Mouse (Mus musculus) kidney, postnatal 0 days (tissue): Measurements from ENCODE around the gene Ankrd66. TPM values are rescaled to one million over a fixed set of nuclear protein-coding genes. Genes with fewer than 3 reads are reported as not detected.
"Not testable (repeated sequence)": the region's sequence is repeated elsewhere in the genome, so short reads cannot be mapped to it uniquely, and the experiment has no call there.

Experiments used
- ATAC-seq: fragments of 200-750 bp; cut with Nextera tagmentation; replicated peaks from 2 replicates; pipeline ENCODE4 v1.8.0; 2017; ENCODE audit warnings: low read depth, moderate number of reproducible peaks, moderate TSS enrichment, moderate library complexity; ENCODE audit not compliant: low FRiP score
- DNase-seq: peaks from one replicate; pipeline ENCODE4 v3.0.0-alpha.2; 2016; ENCODE audit warnings: low spot score
- H3K27ac ChIP-seq: fragments of 300-500 bp; sonication (generic); 2 replicates; pipeline ENCODE4 v1.5.1; 2014; ENCODE audit warnings: mild to moderate bottlenecking
- H3K27me3 ChIP-seq: fragments of 300-500 bp; sonication (generic); 2 replicates; pipeline ENCODE4 v1.6.1; 2014; ENCODE audit warnings: low read length, mixed read lengths; ENCODE audit not compliant: insufficient read depth
- H3K36me3 ChIP-seq: fragments of 300-500 bp; sonication (generic); 2 replicates; pipeline ENCODE4 v1.6.1; 2014; ENCODE audit warnings: low read length, mixed read lengths; ENCODE audit not compliant: insufficient read depth
- H3K4me1 ChIP-seq: fragments of 300-500 bp; sonication (generic); replicated peaks from 2 replicates; pipeline ENCODE4 v1.6.1; 2014; ENCODE audit warnings: antibody characterized with exemption, low read length, mixed read lengths; ENCODE audit not compliant: insufficient read depth
- H3K4me2 ChIP-seq: fragments of 300-500 bp; sonication (generic); 2 replicates; pipeline ENCODE4 v1.6.1; 2014; ENCODE audit warnings: mild to moderate bottlenecking, low read length, moderate library complexity, mixed read lengths
- H3K4me3 ChIP-seq: fragments of 300-500 bp; sonication (generic); replicated peaks from 2 replicates; pipeline ENCODE4 v1.5.1; 2014; ENCODE audit warnings: low read depth, low read length
- H3K9ac ChIP-seq: fragments of 300-500 bp; sonication (generic); 2 replicates; pipeline ENCODE4 v1.6.1; 2014; ENCODE audit warnings: low read depth, low read length
- H3K9me3 ChIP-seq: fragments of 300-500 bp; sonication (generic); replicated peaks from 2 replicates; pipeline ENCODE4 v1.6.1; 2016; ENCODE audit warnings: low read length, inconsistent platforms, mixed read lengths
- CTCF ChIP-seq: IDR thresholded peaks from 2 replicates; pipeline ENCODE4 v1.5.1; 2016; ENCODE audit warnings: antibody characterized with exemption, low read depth, mild to moderate bottlenecking, moderate library complexity
- WGBS: fragments of 180-500 bp; shearing (Covaris S2); extraction: QIAGEN DNeasy Blood & Tissue Kit; methylation state at CpG from one replicate; pipeline ENCODE4 v1.1.7; 2014; 5-methylcytosine and 5-hydroxymethylcytosine counted together
- polyA plus RNA-seq: library from polyadenylated mRNA; unstranded; fragments of >200 nt; fragmentation: Nextera tagmentation; extraction: Ambion mirVana; gene quantifications from 2 replicates; pipeline ENCODE4 v1.2.1, GENCODE M21; 2015

Gene Ankrd66
- polyA plus RNA-seq, 1 experiment from 2014 or later, result 0.46 TPM

GRCm38 (mm10) chr17:43501631-43502030 is 41.8 kb downstream of the Ankrd66 start:
- no peak for ATAC-seq
- 80% methylated on average over 5 of the region's 5 CpGs for WGBS
- H3K27ac ChIP-seq, result 0 out of 2 replicates have a peak overlapping the region, but pooled peaks have one; percentile 26

GRCm38 (mm10) chr17:43501223-43501622 is 42.2 kb downstream of the Ankrd66 start:
- 66% methylated on average over 3 of the region's 3 CpGs for WGBS
- Histone ChIP-seq H3K27ac (no peak overlapping the region; the same call in 1 of the 2 replicates), H3K4me1 (no peaks in the 10 kb centered on the region)

More at GRCm38 (mm10) chr17:43501631-43502030, 41.8 kb downstream of the Ankrd66 start:
- Histone ChIP-seq H3K4me2 (no peak overlapping the region), H3K4me3 (peak overlapping the region; percentile 0; the same call in 1 of the 2 replicates), H3K9ac (no peak overlapping the region), H3K27me3 (no peaks in the 10 kb centered on the region), H3K4me1 (no peaks in the 10 kb centered on the region), H3K36me3 (no peaks in the 10 kb centered on the region), H3K9me3 (no peaks in the 10 kb centered on the region)
- no peak for DNase-seq
- TF ChIP-seq CTCF, result no peak

GRCm38 (mm10) chr17:43500513-43500912 is 42.9 kb downstream of the Ankrd66 start:
- DNase-seq (peak; percentile 12), ATAC-seq (peak; percentile 61)
- Histone ChIP-seq H3K9me3 (no peaks in the 10 kb centered on the region), H3K9ac (no peak overlapping the region), H3K27me3 (no peaks in the 10 kb centered on the region), H3K27ac (0 out of 2 replicates have a peak overlapping the region, but pooled peaks have one; percentile 36), H3K4me2 (no peak overlapping the region), H3K4me1 (no peaks in the 10 kb centered on the region), H3K4me3 (no peak overlapping the region), H3K36me3 (no peaks in the 10 kb centered on the region)
- WGBS, result 54% methylated on average over 1 of the region's 1 CpGs
- TF ChIP-seq CTCF, result no peak

More at GRCm38 (mm10) chr17:43501223-43501622, 42.2 kb downstream of the Ankrd66 start:
- no peak for TF ChIP-seq CTCF
- H3K4me3 ChIP-seq, result no peak overlapping the region
- no peak for DNase-seq
- no peaks in the 10 kb centered on the region for H3K36me3 ChIP-seq
- H3K9ac ChIP-seq, result no peak overlapping the region
- no peaks in the 10 kb centered on the region for H3K9me3 ChIP-seq
- no peak for ATAC-seq
- H3K27me3 ChIP-seq, result no peaks in the 10 kb centered on the region
- peak overlapping the region; percentile 13; the same call in 1 of the 2 replicates for H3K4me2 ChIP-seq

DNA sequence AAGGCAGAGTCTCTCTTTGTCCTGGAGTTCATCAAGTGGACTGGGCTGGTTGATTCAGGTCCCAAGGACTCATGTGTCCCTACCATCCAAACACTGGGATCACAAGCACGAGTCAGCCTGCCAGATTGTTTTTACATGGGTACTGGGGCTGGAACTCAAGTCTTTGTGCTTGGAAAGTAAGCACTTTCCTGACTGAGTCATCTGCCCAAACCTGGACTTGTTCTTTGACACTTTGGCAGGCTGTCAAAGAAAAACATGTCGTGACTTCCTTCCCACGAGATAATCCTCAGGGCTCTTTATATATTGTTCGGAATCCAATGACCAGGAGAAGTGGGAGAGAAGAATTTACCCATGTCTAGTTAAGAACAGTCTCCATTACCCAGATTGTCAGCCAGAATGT is 45.9 kb downstream of the Ankrd66 start:
- Histone ChIP-seq H3K9ac (no peak overlapping the region), H3K36me3 (no peaks in the 10 kb centered on the region), H3K4me3 (no peak overlapping the region), H3K27ac (no peak overlapping the region), H3K4me1 (no peaks in the 10 kb centered on the region), H3K27me3 (no peaks in the 10 kb centered on the region), H3K4me2 (no peak overlapping the region), H3K9me3 (no peaks in the 10 kb centered on the region)
- no peak for DNase-seq
- ATAC-seq, result no peak
- no peak for TF ChIP-seq CTCF
- 68% methylated on average over 4 of the region's 4 CpGs for WGBS

- Histone ChIP-seq H3K4me3 (no peak overlapping the region), H3K4me1 (no peaks in the 10 kb centered on the region), H3K27ac (no peak overlapping the region), H3K9me3 (no peaks in the 10 kb centered on the region), H3K36me3 (no peaks in the 10 kb centered on the region), H3K4me2 (no peak overlapping the region), H3K27me3 (no peaks in the 10 kb centered on the region), H3K9ac (no peak overlapping the region)
- WGBS, result 91% methylated on average over 5 of the region's 5 CpGs
- no peak for TF ChIP-seq CTCF
- DNase-seq, result no peak
- ATAC-seq, result no peak
These were observed 47.9 kb downstream of the Ankrd66 start for GRCm38 (mm10) chr17:43495502-43495901.

- WGBS, result 81% methylated on average over 6 of the region's 10 CpGs
- H3K4me3 ChIP-seq, H3K36me3 ChIP-seq, H3K4me1 ChIP-seq, H3K9me3 ChIP-seq, DNase-seq, H3K27ac ChIP-seq, H3K4me2 ChIP-seq, H3K27me3 ChIP-seq, H3K9ac ChIP-seq, ATAC-seq: not testable (repeated sequence)
These were observed 53.1 kb downstream of the Ankrd66 start for GRCm38 (mm10) chr17:43490371-43490770.
